Mouse (Mus musculus): Measurements from ENCODE around the gene Nsd2.

Nsd2 gene

GRCm38 (mm10) chr5:33828107-33828506 lies 7.6 kb downstream of the Nsd2 start:
- Histone ChIP-seq H3K27me3 (ENCODE audit: insufficient read depth, low read length) (peaks cover 20% of the 10 kb centered on the region), H3K4me3 (replicated peaks; ENCODE audit: low read length) (no peak overlapping the region), H3K36me3 (ENCODE audit: insufficient read depth, low read length) (no peaks in the 10 kb centered on the region), H3K9me3 (ENCODE audit: low read length) (no peaks in the 10 kb centered on the region), H3K4me1 (replicated peaks; ENCODE audit: low read depth, low read length) (peaks cover 18% of the 10 kb centered on the region)
- TF ChIP-seq POU5F1 (IDR thresholded peaks at IDR 0.05; ENCODE audit: borderline replicate concordance, low read length): no peak
- TF ChIP-seq NANOG (IDR thresholded peaks at IDR 0.05; ENCODE audit: borderline replicate concordance, low read length): no peak
- no peak for TF ChIP-seq CTCF (conservative IDR thresholded peaks at IDR 0.05; ENCODE audit: low read length)

DNA sequence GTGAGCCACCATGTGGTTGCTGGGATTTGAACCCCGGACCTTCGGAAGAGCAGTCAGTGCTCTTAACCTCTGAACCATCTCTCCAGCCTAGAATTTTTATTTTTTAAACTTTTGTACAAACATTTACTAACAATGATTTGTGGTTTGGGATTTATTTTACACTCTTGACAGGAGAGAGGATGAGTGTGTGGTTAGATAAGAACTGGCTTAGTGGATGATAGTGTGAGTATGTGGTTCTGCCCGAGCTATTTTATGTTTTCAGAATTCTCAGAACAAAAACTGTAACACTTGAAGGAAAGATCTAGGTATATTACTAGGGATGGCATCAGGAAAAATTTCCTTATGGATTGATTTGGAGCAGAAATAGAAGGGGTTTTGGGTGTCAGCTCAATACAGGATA lies 9.4 kb downstream of the Nsd2 start:
- H3K4me1 ChIP-seq (replicated peaks; ENCODE audit: low read depth, low read length): peaks cover 17% of the 10 kb centered on the region
- H3K36me3 ChIP-seq (ENCODE audit: insufficient read depth, low read length): no peaks in the 10 kb centered on the region
- TF ChIP-seq CTCF (conservative IDR thresholded peaks at IDR 0.05; ENCODE audit: low read length) (no peak), POU5F1 (IDR thresholded peaks at IDR 0.05; ENCODE audit: borderline replicate concordance, low read length) (no peak), NANOG (IDR thresholded peaks at IDR 0.05; ENCODE audit: borderline replicate concordance, low read length) (no peak)
- H3K4me3 ChIP-seq (replicated peaks; ENCODE audit: low read length): no peak overlapping the region
- peaks cover 12% of the 10 kb centered on the region for H3K27me3 ChIP-seq (ENCODE audit: insufficient read depth, low read length)
- H3K9me3 ChIP-seq (ENCODE audit: low read length): no peaks in the 10 kb centered on the region

DNA sequence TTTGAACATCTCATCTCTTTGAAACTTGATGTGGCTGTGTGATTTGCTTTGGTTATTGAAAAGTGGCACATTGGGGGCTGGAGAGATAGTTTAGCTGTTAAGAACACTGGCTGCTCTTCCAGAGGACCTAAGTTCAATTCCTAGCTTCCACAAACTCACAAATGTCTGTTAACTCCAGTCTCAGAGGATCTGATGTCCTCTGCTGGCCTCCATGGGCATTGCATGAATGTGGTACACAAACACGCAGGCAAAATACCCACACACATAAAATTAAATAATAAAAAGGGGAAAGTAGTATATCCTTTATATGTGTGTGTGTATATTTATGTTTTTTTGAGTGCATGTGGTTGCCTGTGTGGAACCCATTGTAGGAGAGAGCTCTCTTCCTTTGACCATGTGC lies 10.3 kb downstream of the Nsd2 start:
- Histone ChIP-seq H3K9me3 (ENCODE audit: low read length) (no peaks in the 10 kb centered on the region), H3K27me3 (ENCODE audit: insufficient read depth, low read length) (peaks cover 10% of the 10 kb centered on the region; the same call in 1 of the 2 replicates), H3K4me3 (replicated peaks; ENCODE audit: low read length) (no peak overlapping the region), H3K4me1 (replicated peaks; ENCODE audit: low read depth, low read length) (peaks cover 9% of the 10 kb centered on the region), H3K36me3 (ENCODE audit: insufficient read depth, low read length) (no peaks in the 10 kb centered on the region)
- no peak for TF ChIP-seq NANOG (IDR thresholded peaks at IDR 0.05; ENCODE audit: borderline replicate concordance, low read length)
- no peak for TF ChIP-seq POU5F1 (IDR thresholded peaks at IDR 0.05; ENCODE audit: borderline replicate concordance, low read length)
- peak; percentile 65 for TF ChIP-seq CTCF (conservative IDR thresholded peaks at IDR 0.05; ENCODE audit: low read length)

DNA sequence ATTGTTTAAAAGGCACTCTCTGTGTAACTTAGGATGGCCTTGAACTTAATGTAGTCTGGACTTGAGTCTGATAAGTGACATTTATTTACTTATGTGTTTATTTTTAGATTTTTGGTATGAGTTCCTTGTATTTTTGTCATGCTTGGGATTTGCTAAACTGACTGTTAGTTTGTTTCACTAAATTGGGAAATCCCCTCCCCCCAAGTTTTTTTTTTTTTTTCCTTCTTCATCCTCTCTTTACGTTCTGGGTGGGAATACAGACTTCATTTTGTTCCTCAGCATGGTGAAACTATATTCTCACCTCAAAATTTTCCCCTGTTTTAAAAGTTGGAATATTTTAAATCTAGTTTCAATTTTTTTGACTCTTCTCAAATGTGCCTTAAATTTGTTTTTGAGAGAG lies 20.8 kb downstream of the Nsd2 start:
- Histone ChIP-seq H3K9me3 (ENCODE audit: low read length) (no peaks in the 10 kb centered on the region), H3K4me3 (replicated peaks; ENCODE audit: low read length) (no peak overlapping the region), H3K4me1 (replicated peaks; ENCODE audit: low read depth, low read length) (no peaks in the 10 kb centered on the region), H3K36me3 (ENCODE audit: insufficient read depth, low read length) (no peaks in the 10 kb centered on the region; the same call in 1 of the 2 replicates), H3K27me3 (ENCODE audit: insufficient read depth, low read length) (0 out of 2 replicates have a peak, but pooled peaks cover 1% of the 10 kb centered on the region)
- no peak for TF ChIP-seq NANOG (IDR thresholded peaks at IDR 0.05; ENCODE audit: borderline replicate concordance, low read length)
- TF ChIP-seq CTCF (conservative IDR thresholded peaks at IDR 0.05; ENCODE audit: low read length): no peak
- TF ChIP-seq POU5F1 (IDR thresholded peaks at IDR 0.05; ENCODE audit: borderline replicate concordance, low read length): no peak

- TF ChIP-seq NANOG (IDR thresholded peaks at IDR 0.05; ENCODE audit: borderline replicate concordance, low read length): no peak
- no peak for TF ChIP-seq CTCF (conservative IDR thresholded peaks at IDR 0.05; ENCODE audit: low read length)
- TF ChIP-seq POU5F1 (IDR thresholded peaks at IDR 0.05; ENCODE audit: borderline replicate concordance, low read length): no peak
- no peak overlapping the region for H3K4me3 ChIP-seq (replicated peaks; ENCODE audit: low read length)
- no peaks in the 10 kb centered on the region for H3K27me3 ChIP-seq (ENCODE audit: insufficient read depth, low read length)
- peaks cover 3% of the 10 kb centered on the region for H3K36me3 ChIP-seq (ENCODE audit: insufficient read depth, low read length)
- H3K9me3 ChIP-seq (ENCODE audit: low read length): no peaks in the 10 kb centered on the region
- H3K4me1 ChIP-seq (replicated peaks; ENCODE audit: low read depth, low read length): no peaks in the 10 kb centered on the region
Measured at GRCm38 (mm10) chr5:33842549-33842948, 22.0 kb downstream of the Nsd2 start.

DNA sequence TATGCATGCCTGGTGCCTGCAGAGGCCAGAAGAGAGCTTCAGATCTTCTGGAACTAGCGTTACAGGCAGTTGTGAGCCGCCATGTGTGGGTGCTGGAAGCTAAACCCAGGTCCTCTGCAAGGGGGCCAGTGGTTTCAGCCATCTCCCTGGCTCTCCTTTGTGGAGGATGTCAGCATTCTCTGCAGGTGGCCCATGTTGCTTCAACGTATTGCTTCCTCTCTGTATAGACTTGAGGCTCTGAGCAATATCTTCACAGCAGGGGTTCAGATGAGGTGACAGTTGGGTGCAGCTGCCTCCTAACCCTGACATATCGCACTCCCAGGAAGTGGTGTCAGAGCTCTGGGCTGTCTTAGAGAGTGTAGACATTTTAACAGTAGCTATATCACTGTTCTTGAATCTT lies 30.9 kb downstream of the Nsd2 start:
- no peaks in the 10 kb centered on the region for H3K4me1 ChIP-seq (replicated peaks; ENCODE audit: low read depth, low read length)
- H3K4me3 ChIP-seq (replicated peaks; ENCODE audit: low read length): no peak overlapping the region
- no peaks in the 10 kb centered on the region for H3K9me3 ChIP-seq (ENCODE audit: low read length)
- TF ChIP-seq CTCF (conservative IDR thresholded peaks at IDR 0.05; ENCODE audit: low read length): no peak
- no peak for TF ChIP-seq POU5F1 (IDR thresholded peaks at IDR 0.05; ENCODE audit: borderline replicate concordance, low read length)
- TF ChIP-seq NANOG (IDR thresholded peaks at IDR 0.05; ENCODE audit: borderline replicate concordance, low read length): no peak
- H3K36me3 ChIP-seq (ENCODE audit: insufficient read depth, low read length): peaks cover 15% of the 10 kb centered on the region
- H3K27me3 ChIP-seq (ENCODE audit: insufficient read depth, low read length): no peaks in the 10 kb centered on the region

DNA sequence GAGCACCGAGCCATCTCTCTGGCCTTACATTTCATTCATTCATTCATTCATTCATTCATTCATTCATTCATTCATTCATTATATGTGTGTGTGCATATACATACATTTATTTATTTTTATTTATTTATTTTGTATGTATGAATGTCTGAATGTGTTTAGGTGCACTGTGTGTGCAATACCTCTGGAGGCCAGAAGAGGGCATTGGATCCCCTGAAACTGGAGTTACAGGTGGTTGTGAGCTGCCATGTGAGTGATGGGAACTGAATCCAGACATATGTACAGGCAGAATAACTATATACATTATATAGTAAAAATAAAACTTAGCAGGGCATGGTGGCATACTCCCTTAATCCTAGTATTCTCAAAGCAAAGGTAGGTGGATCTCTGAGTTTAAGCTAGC lies 32.6 kb downstream of the Nsd2 start:
- no peaks in the 10 kb centered on the region for H3K9me3 ChIP-seq (ENCODE audit: low read length)
- H3K36me3 ChIP-seq (ENCODE audit: insufficient read depth, low read length): peaks cover 23% of the 10 kb centered on the region
- no peaks in the 10 kb centered on the region for H3K4me1 ChIP-seq (replicated peaks; ENCODE audit: low read depth, low read length)
- H3K27me3 ChIP-seq (ENCODE audit: insufficient read depth, low read length): no peaks in the 10 kb centered on the region
- TF ChIP-seq POU5F1 (IDR thresholded peaks at IDR 0.05; ENCODE audit: borderline replicate concordance, low read length): no peak
- peak; percentile 68 for TF ChIP-seq CTCF (conservative IDR thresholded peaks at IDR 0.05; ENCODE audit: low read length)
- no peak overlapping the region for H3K4me3 ChIP-seq (replicated peaks; ENCODE audit: low read length)

GRCm38 (mm10) chr5:33854019-33854418 lies 33.5 kb downstream of the Nsd2 start:
- Histone ChIP-seq H3K36me3 (ENCODE audit: insufficient read depth, low read length) (peaks cover 24% of the 10 kb centered on the region), H3K4me1 (replicated peaks; ENCODE audit: low read depth, low read length) (no peaks in the 10 kb centered on the region), H3K9me3 (ENCODE audit: low read length) (no peaks in the 10 kb centered on the region), H3K27me3 (ENCODE audit: insufficient read depth, low read length) (no peaks in the 10 kb centered on the region), H3K4me3 (replicated peaks; ENCODE audit: low read length) (no peak overlapping the region)
- TF ChIP-seq NANOG (IDR thresholded peaks at IDR 0.05; ENCODE audit: borderline replicate concordance, low read length) (no peak), CTCF (conservative IDR thresholded peaks at IDR 0.05; ENCODE audit: low read length) (no peak; the same call in 1 of the 2 replicates), POU5F1 (IDR thresholded peaks at IDR 0.05; ENCODE audit: borderline replicate concordance, low read length) (no peak)

- TF ChIP-seq CTCF (conservative IDR thresholded peaks at IDR 0.05; ENCODE audit: low read length) (no peak), POU5F1 (IDR thresholded peaks at IDR 0.05; ENCODE audit: borderline replicate concordance, low read length) (no peak), NANOG (IDR thresholded peaks at IDR 0.05; ENCODE audit: borderline replicate concordance, low read length) (no peak)
- H3K27me3 ChIP-seq (ENCODE audit: insufficient read depth, low read length): no peaks in the 10 kb centered on the region
- H3K36me3 ChIP-seq (ENCODE audit: insufficient read depth, low read length): peaks cover 40% of the 10 kb centered on the region
- no peaks in the 10 kb centered on the region for H3K4me1 ChIP-seq (replicated peaks; ENCODE audit: low read depth, low read length)
- no peak overlapping the region for H3K4me3 ChIP-seq (replicated peaks; ENCODE audit: low read length)
- H3K9me3 ChIP-seq (ENCODE audit: low read length): peaks cover 4% of the 10 kb centered on the region; the same call in 1 of the 2 replicates
Measured at GRCm38 (mm10) chr5:33857693-33858092, 37.2 kb downstream of the Nsd2 start.
